Mouse (Mus musculus) activated CD4-positive, CD25-positive, alpha-beta regulatory T cell, adult 4 months (primary cell): ENCODE measurements around the gene Med4. TPM values are rescaled to one million over a fixed set of nuclear protein-coding genes. Genes with fewer than 3 reads are reported as not detected.

Source experiments
- polyA plus RNA-seq, 2 experiments: library from polyadenylated mRNA; unstranded; fragments of 100-300 nt; shearing (Covaris generic); gene quantifications; one replicate each; pipeline ENCODE4 v1.2.1; 2017

The Med4 gene
- polyA plus RNA-seq, 2 experiments from 2014 or later = 56.3 to 65.1 TPM

Other genes starting within 250 kb of the Med4 start
- gene Rb1, start 184.2 kb upstream of the Med4 start, polyA plus RNA-seq = 10 to 100 TPM; 12.1 to 92.0 TPM
- gene Itm2b, start 124.7 kb upstream of the Med4 start, polyA plus RNA-seq = 1,000 to 10,000 TPM in 1 of 2 experiments, 100 to 1,000 TPM in 1; 963 to 1,015 TPM
- 10 to 100 TPM; 85.1 to 91.6 TPM for gene Sucla2, start 15.3 kb downstream of the Med4 start, polyA plus RNA-seq
- 1 to 10 TPM; 2.2 to 2.5 TPM for gene Nudt15, start 38.2 kb downstream of the Med4 start, polyA plus RNA-seq
- not detected for gene Gm21750, start 151.2 kb downstream of the Med4 start, polyA plus RNA-seq